Mouse (Mus musculus) hindbrain, embryonic 10.5 days (tissue): ENCODE measurements around the gene Cbarp. TPM values are rescaled to one million over a fixed set of nuclear protein-coding genes. Genes with fewer than 3 reads are reported as not detected.
A peak's percentile ranks its signal among the peaks of the same experiment; 100 is the strongest.

Experiments used
- DNase-seq: peaks from one replicate; pipeline ENCODE4 v3.0.0-alpha.2; 2017; ENCODE audit warnings: low spot score
- H3K27ac ChIP-seq: fragments of 300-500 bp; sonication (generic); 2 replicates; pipeline ENCODE4 v1.5.1; 2016; ENCODE audit warnings: mild to moderate bottlenecking, moderate library complexity
- H3K27me3 ChIP-seq: fragments of 300-500 bp; sonication (generic); 2 replicates; pipeline ENCODE4 v1.6.1; 2016; ENCODE audit warnings: mild to moderate bottlenecking; ENCODE audit not compliant: poor library complexity, insufficient read depth, severe bottlenecking
- H3K36me3 ChIP-seq: fragments of 300-500 bp; sonication (generic); 2 replicates; pipeline ENCODE4 v1.6.1; 2016; ENCODE audit warnings: mild to moderate bottlenecking, moderate library complexity
- H3K4me1 ChIP-seq: fragments of 300-500 bp; sonication (generic); replicated peaks from 2 replicates; pipeline ENCODE4 v1.6.1; 2016; ENCODE audit warnings: mild to moderate bottlenecking
- H3K4me3 ChIP-seq: fragments of 300-500 bp; sonication (generic); 2 replicates; pipeline ENCODE4 v1.5.1; 2016; ENCODE audit warnings: mild to moderate bottlenecking, moderate library complexity
- H3K9me3 ChIP-seq: fragments of 300-500 bp; sonication (generic); 2 replicates; pipeline ENCODE4 v1.6.1; 2016; ENCODE audit warnings: mild to moderate bottlenecking, moderate library complexity
- WGBS: fragments of 180-500 bp; shearing (Covaris S2); methylation state at CpG from one replicate; pipeline ENCODE4 v1.1.7; 2016; 5-methylcytosine and 5-hydroxymethylcytosine counted together
- polyA plus RNA-seq: library from polyadenylated mRNA; unstranded; fragments of >200 nt; fragmentation: Nextera tagmentation; extraction: Ambion mirVana; gene quantifications from 2 replicates; pipeline ENCODE4 v1.2.1, GENCODE M21; 2016

The Cbarp gene
- polyA plus RNA-seq, 1 experiment from 2014 or later = 15.0 TPM

GRCm38 (mm10) chr10:80143664-80144063 is 3.0 kb upstream of the Cbarp start:
- Histone ChIP-seq H3K9me3 (no peaks in the 10 kb centered on the region), H3K27ac (no peak overlapping the region), H3K4me1 (peaks cover 88% of the 10 kb centered on the region), H3K27me3 (peaks cover 14% of the 10 kb centered on the region), H3K36me3 (peaks cover 40% of the 10 kb centered on the region), H3K4me3 (peak overlapping the region; percentile 99; the same call in 1 of the 2 replicates)
- WGBS = 94% methylated on average over 7 of the region's 7 CpGs
- DNase-seq = no peak

DNA sequence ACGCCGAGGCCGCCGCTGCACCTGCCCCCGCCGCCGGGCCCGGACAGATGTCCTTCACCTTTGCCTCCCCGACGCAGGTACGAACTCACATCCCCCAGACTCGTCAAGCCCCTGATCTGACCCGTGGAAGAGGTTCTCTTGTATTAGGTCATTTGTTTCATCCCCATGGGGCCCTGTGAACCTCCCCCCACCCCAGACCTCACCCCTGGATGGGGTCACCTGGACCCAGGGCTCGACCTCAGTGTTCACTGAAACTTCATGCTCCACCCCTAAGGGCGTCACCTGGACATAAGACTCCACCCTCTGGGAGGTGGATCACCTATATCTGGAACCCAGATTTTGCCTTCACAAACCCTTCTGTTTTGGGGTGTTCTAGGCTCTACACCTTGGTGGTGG is 1.9 kb upstream of the Cbarp start:
- H3K36me3 ChIP-seq = peaks cover 40% of the 10 kb centered on the region
- H3K27me3 ChIP-seq = peaks cover 22% of the 10 kb centered on the region
- peaks cover 91% of the 10 kb centered on the region for H3K4me1 ChIP-seq
- H3K4me3 ChIP-seq = peak overlapping the region; percentile 99
- DNase-seq = no peak
- H3K27ac ChIP-seq = peak overlapping the region; percentile 92
- WGBS = 0% methylated on average over 15 of the region's 15 CpGs
- no peaks in the 10 kb centered on the region for H3K9me3 ChIP-seq

DNA sequence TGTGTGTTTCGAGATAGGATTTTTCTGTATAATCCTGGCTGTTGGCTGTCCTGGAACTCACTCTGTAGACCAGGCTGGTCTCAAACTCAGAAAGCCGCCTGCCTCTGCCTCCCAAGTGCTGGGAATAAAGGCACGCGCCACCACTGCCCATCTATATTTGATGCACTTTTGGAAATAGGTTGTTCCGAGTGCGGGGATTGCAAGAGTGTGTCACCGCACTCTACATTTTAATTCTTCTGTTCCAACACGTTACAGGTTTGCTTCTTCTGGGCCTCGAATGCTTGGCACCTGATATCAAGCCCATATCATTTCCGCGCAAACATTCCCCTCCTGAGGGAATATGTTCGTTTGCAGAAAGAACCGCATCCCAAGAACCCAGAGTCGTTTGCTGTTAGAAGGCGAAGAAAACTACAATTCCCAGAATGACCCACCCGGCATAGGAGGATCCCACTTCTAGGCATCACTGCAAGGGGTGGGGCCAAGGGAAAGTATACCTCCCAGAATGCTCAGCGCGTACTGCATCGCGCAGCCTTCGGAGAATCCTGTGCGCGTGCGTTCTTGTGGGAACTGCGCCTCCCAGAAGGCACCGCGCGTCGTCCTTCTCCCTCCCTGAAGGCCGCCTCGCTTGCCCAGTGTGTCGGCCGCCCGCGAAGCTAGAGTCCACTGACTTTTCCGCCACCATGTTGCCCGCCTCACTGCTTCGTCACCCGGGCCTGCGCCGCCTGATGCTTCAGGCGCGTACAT is 1.3 kb upstream of the Cbarp start:
- no peaks in the 10 kb centered on the region for H3K9me3 ChIP-seq
- H3K27ac ChIP-seq = peak overlapping the region; percentile 92
- H3K36me3 ChIP-seq = peaks cover 37% of the 10 kb centered on the region
- under 1% methylated on average over 43 of the region's 43 CpGs for WGBS
- H3K27me3 ChIP-seq = peaks cover 28% of the 10 kb centered on the region
- peak overlapping the region; percentile 99 for H3K4me3 ChIP-seq
- H3K4me1 ChIP-seq = peaks cover 91% of the 10 kb centered on the region
- DNase-seq = peak; percentile 94

DNA sequence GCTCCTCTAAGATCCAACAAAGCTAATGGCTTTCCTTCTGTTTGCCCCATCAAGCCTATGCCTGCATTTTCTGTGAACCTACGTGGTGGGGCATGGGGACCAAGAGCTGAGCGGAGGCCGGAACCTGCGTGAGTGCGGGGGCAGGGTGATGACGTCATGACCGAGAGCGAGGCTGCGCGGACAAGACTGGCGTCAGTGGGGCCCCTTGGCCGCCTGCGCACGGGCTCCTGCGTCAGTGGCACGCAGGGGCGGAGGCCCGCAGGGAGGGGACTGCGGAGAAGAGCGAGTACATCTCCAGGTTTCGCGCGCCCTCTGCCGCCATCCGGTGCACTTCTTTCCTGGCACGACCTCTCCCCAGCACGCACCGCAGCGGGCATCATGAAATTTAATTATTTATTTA is 608 bp upstream of the Cbarp start:
- H3K27ac ChIP-seq = peak overlapping the region; percentile 92
- peaks cover 35% of the 10 kb centered on the region for H3K27me3 ChIP-seq
- DNase-seq = peak; percentile 93
- H3K9me3 ChIP-seq = no peaks in the 10 kb centered on the region
- H3K36me3 ChIP-seq = peaks cover 36% of the 10 kb centered on the region
- H3K4me1 ChIP-seq = peaks cover 91% of the 10 kb centered on the region
- peak overlapping the region; percentile 99 for H3K4me3 ChIP-seq
- WGBS = under 1% methylated on average over 29 of the region's 29 CpGs

- whole genome bisulfite sequencing = 78% methylated on average over 11 of the region's 11 CpGs
- Histone ChIP-seq H3K9me3 (no peaks in the 10 kb centered on the region), H3K4me1 (peaks cover 82% of the 10 kb centered on the region), H3K36me3 (peaks cover 34% of the 10 kb centered on the region), H3K27ac (no peak overlapping the region), H3K4me3 (peak overlapping the region; percentile 84; the same call in 1 of the 2 replicates), H3K27me3 (peaks cover 46% of the 10 kb centered on the region)
- DNase-seq = no peak
Measured at GRCm38 (mm10) chr10:80139975-80140665, 515 bp downstream of the Cbarp start.

DNA sequence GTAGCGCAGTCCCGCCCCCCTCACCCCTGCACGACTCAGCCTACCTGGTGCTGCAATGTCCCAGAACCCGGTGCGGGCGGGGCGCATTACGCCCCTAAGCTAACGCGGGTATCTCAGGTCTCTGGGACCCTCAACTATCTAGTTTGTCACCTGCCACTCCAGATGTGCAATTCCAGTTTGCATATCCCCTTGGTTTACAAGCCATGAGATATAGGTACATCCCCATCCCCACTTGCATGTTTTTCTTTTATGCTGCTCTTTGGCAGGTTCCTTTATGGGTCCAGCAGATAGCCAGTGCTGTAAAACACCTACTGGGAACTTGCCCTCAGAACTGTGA is 1.2 kb downstream of the Cbarp start:
- 2% methylated on average over 10 of the region's 10 CpGs for whole genome bisulfite sequencing
- Histone ChIP-seq H3K27me3 (peaks cover 54% of the 10 kb centered on the region), H3K4me3 (peak overlapping the region; percentile 84), H3K9me3 (no peaks in the 10 kb centered on the region), H3K4me1 (peaks cover 76% of the 10 kb centered on the region), H3K36me3 (peaks cover 34% of the 10 kb centered on the region), H3K27ac (peak overlapping the region; percentile 93)
- DNase-seq = peak; percentile 38

- peak; percentile 60 for DNase-seq
- H3K27me3 ChIP-seq = peaks cover 60% of the 10 kb centered on the region
- H3K27ac ChIP-seq = peak within 1 kb of the TSS; percentile 93
- H3K4me1 ChIP-seq = peaks cover 70% of the 10 kb centered on the region
- peaks cover 34% of the 10 kb centered on the region for H3K36me3 ChIP-seq
- H3K9me3 ChIP-seq = no peaks in the 10 kb centered on the region
- under 1% methylated on average over 85 of the region's 94 CpGs for WGBS
- peak within 1 kb of the TSS; percentile 84 for H3K4me3 ChIP-seq
Measured at GRCm38 (mm10) chr10:80138553-80139438, 1.8 kb downstream of the Cbarp start, which contains the start of gene Atp5d. Gene Atp5d, plus strand, starts transcription at chr10:80138632.

DNA sequence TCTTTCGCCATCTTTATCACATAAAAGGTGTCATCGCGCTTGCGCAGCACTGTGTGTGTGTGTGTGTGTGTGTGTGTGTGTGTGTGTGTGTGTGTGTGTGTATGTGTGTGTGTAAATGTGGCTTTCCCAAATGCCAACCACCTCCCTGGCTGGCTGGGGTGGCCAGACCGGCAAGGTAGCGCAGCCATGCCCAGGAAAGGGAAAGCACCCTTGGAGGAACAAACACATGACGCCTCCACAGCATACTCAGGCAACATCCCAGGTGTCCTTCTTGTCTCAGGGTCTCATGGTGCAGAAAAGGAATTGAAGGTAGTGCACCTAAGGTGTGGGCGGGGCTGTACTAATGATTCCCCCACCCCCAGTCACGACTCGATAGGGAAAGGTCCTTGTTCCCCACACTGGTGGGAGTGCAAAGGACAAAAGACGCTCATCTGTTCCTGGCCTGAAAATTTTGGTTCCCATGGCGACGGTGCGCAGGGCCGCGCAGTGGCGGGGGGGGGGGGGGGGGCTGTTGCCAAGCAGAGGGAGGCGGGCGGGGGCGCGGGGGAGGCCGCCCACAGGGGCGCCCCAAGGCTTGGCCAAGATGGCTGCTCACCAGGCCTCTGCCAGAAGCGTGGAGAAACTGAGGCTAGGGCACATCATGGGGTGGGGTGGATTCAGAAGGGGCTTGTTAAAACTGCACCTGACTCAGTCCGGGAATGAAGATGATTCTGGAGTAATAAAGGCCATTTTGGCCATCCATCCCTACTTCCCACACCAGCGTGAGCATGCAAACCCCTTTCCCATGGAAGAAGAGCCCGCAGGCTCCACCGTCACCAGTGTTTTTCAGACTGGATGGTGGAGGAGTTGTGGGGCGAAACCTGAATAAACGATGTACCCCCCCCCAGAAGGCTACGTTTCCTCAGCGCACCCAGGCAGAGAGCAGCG is 2.7 kb downstream of the Cbarp start:
- DNase-seq = peak; percentile 60
- 3% methylated on average over 32 of the region's 33 CpGs for WGBS
- peaks cover 61% of the 10 kb centered on the region for H3K4me1 ChIP-seq
- peak overlapping the region; percentile 84 for H3K4me3 ChIP-seq
- no peaks in the 10 kb centered on the region for H3K9me3 ChIP-seq
- H3K36me3 ChIP-seq = peaks cover 37% of the 10 kb centered on the region
- peak overlapping the region; percentile 93 for H3K27ac ChIP-seq
- H3K27me3 ChIP-seq = peaks cover 69% of the 10 kb centered on the region

DNA sequence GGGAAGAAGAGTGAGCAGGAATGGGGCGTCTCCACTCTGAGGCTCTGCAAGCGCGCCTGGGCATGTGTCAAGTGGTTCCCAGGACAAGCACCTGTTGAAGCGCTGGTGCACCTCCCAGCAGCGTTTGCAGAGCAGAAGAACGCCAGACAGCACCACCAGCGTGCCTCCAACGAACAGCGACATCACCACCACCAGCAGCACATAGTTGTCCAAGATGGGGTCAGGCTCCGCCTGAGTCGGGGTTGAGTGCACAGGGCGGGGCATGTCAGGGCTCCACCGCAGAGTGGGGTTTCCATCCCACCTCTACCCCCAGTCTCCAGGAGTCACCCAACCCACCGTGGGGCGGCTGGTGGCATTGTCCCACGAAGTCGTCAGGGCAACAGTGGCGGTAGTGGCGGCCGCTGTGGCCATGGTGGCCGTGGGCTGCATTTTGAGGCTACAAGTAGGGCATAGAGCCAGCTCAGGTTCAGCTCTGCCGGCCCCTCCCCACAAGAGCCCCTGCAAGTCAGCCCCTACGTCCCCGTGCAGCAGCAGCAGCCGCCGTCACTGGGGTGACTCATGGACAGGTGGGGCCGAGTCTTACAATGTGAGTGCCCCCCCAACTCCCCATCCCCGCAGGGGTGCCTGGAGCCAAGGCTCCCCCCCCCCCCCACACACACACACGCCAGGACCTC is 3.5 kb downstream of the Cbarp start:
- Histone ChIP-seq H3K4me1 (peaks cover 59% of the 10 kb centered on the region), H3K27me3 (peaks cover 77% of the 10 kb centered on the region), H3K36me3 (peaks cover 45% of the 10 kb centered on the region), H3K4me3 (peak overlapping the region; percentile 84), H3K9me3 (no peaks in the 10 kb centered on the region), H3K27ac (peak overlapping the region; percentile 93)
- WGBS = 4% methylated on average over 29 of the region's 29 CpGs
- DNase-seq = peak; percentile 47

GRCm38 (mm10) chr10:80136179-80136951 is 4.3 kb downstream of the Cbarp start:
- Histone ChIP-seq H3K27me3 (peaks cover 81% of the 10 kb centered on the region), H3K4me1 (peaks cover 59% of the 10 kb centered on the region), H3K27ac (peak overlapping the region; percentile 93), H3K4me3 (peak overlapping the region; percentile 84), H3K9me3 (no peaks in the 10 kb centered on the region), H3K36me3 (peaks cover 52% of the 10 kb centered on the region)
- DNase-seq = peak; percentile 19
- WGBS = 13% methylated on average over 49 of the region's 49 CpGs

DNA sequence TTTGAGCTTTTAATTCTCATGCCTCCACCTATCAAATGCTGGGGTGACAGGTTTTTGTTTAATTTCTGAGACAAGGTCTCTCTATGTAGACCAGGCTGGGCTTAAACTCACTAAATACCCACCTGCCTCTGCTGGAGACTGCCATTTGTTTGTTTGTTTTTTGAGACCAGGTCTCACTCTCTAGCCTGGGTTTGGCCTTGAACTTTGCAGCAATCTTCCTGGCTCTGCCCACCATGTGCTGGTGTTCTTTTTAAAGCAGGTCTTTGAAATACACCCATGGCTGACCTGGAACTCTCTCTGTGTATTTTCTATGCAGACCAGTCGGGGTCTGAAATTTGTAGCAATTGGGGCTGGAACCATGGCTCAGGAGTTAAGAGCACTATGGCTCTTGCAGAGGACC is 5.0 kb downstream of the Cbarp start:
- 93% methylated on average over 1 of the region's 1 CpGs for WGBS
- Histone ChIP-seq H3K4me1 (peaks cover 59% of the 10 kb centered on the region), H3K27ac (no peak overlapping the region), H3K9me3 (no peaks in the 10 kb centered on the region), H3K27me3 (peaks cover 88% of the 10 kb centered on the region), H3K4me3 (no peak overlapping the region), H3K36me3 (peaks cover 60% of the 10 kb centered on the region)
- DNase-seq = no peak
